Mouse (Mus musculus) MEL (cell line): Measurements from ENCODE around the gene Olfr958.

ENCODE experiments used
- CTCF ChIP-seq, 3 experiments: IDR thresholded peaks in 2 of 3; conservative IDR thresholded peaks in 1 of 3; 2 replicates each; pipeline ENCODE4 v1.5.1; 2011 to 2012; ENCODE audit warnings: low read length in 3 of 3, low read depth in 2 of 3, mild to moderate bottlenecking in 2 of 3, improper control_type of control experiment in 1 of 3, inconsistent platforms in 1 of 3, mixed read lengths in 1 of 3, moderate library complexity in 1 of 3; ENCODE audit not compliant: control insufficient read depth in 1 of 3, insufficient read depth in 1 of 3, poor library complexity in 1 of 3, severe bottlenecking in 1 of 3
- ELF1 ChIP-seq: IDR thresholded peaks from 2 replicates; pipeline ENCODE4 v1.6.1; 2014; ENCODE audit warnings: low read depth, mild to moderate bottlenecking, inconsistent platforms, low read length, improper control_type of control experiment, moderate library complexity
- JUND ChIP-seq: IDR thresholded peaks from 2 replicates; pipeline ENCODE4 v1.6.1; 2011; ENCODE audit warnings: low read depth, mild to moderate bottlenecking, improper control_type of control experiment, low read length
- KAT2A ChIP-seq: conservative IDR thresholded peaks from 2 replicates; pipeline ENCODE4 v1.6.1; 2012; ENCODE audit warnings: low read depth, low read length, improper control_type of control experiment, inconsistent platforms
- MAFK ChIP-seq: IDR thresholded peaks from 2 replicates; pipeline ENCODE4 v1.6.1; 2011; ENCODE audit warnings: low read depth, mild to moderate bottlenecking, low read length, improper control_type of control experiment, borderline replicate concordance
- MAX ChIP-seq: IDR thresholded peaks from 2 replicates; pipeline ENCODE4 v1.6.1; 2011; ENCODE audit warnings: low read length, improper control_type of control experiment
- MYB ChIP-seq: IDR thresholded peaks from 2 replicates; pipeline ENCODE4 v1.6.1; 2011; ENCODE audit warnings: mild to moderate bottlenecking, low read depth, low read length, improper control_type of control experiment
- NRF1 ChIP-seq: IDR thresholded peaks from 2 replicates; pipeline ENCODE4 v1.6.1; 2014; ENCODE audit warnings: low read depth, mild to moderate bottlenecking, inconsistent platforms, low read length, improper control_type of control experiment, moderate library complexity; ENCODE audit not compliant: poor library complexity, insufficient read depth, severe bottlenecking
- POLR2A ChIP-seq, 2 experiments: IDR thresholded peaks; 2 replicates each; pipeline ENCODE4 v1.6.1; 2011 to 2012; ENCODE audit warnings: low read length in 2 of 2, mild to moderate bottlenecking in 2 of 2, control low read depth in 1 of 2, improper control_type of control experiment in 1 of 2, low read depth in 1 of 2, moderate library complexity in 1 of 2; ENCODE audit not compliant: control insufficient read depth in 1 of 2, insufficient read depth in 1 of 2, poor library complexity in 1 of 2
- SIN3A ChIP-seq: IDR thresholded peaks from 2 replicates; pipeline ENCODE4 v1.6.1; 2012; ENCODE audit warnings: low read length, improper control_type of control experiment, inconsistent platforms
- SMC3 ChIP-seq: IDR thresholded peaks from 2 replicates; pipeline ENCODE4 v1.6.1; 2011; ENCODE audit warnings: low read depth, low read length, improper control_type of control experiment
- TBP ChIP-seq: IDR thresholded peaks from 2 replicates; pipeline ENCODE4 v1.8.0; 2011; ENCODE audit warnings: low read depth, low read length, improper control_type of control experiment
- TCF12 ChIP-seq: IDR thresholded peaks from 2 replicates; pipeline ENCODE4 v1.6.1; 2014; ENCODE audit warnings: low read depth, mild to moderate bottlenecking, inconsistent platforms, low read length, improper control_type of control experiment, moderate library complexity
- ZMIZ1 ChIP-seq: IDR thresholded peaks from 2 replicates; pipeline ENCODE4 v1.6.1; 2012; ENCODE audit warnings: low read depth, mild to moderate bottlenecking, inconsistent platforms, low read length, improper control_type of control experiment, moderate library complexity

DNA sequence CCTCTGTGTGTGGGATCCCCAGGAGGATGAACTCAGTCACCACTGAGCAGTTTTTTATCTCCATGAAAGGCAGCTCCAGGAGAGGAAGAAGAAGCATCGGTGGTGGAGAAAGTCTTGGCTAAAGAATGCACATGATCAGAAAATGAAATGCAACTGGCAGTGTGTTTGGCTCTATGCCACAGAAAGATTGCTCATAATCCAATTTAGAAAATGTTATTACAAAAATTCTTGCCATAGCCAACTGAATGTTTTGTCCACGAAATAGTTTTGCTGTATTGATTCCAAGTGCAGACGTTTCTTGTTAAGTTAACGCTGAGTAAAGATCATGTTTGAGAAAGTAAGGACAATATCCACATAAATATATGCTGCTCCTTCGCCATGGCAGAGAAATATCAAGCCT is 3.0 kb downstream of the Olfr958 start:
- no peak for TF ChIP-seq CTCF (IDR thresholded peaks at IDR 0.05 in 2 of 3, conservative IDR thresholded peaks at IDR 0.05 in 1 of 3; ENCODE audit: control insufficient read depth in 1 of 3, insufficient read depth in 1 of 3, low read depth in 2 of 3, low read length in 3 of 3, poor library complexity in 1 of 3, severe bottlenecking in 1 of 3)
- no peak for TF ChIP-seq ELF1
- TF ChIP-seq MAX: no peak
- no peak for TF ChIP-seq POLR2A (IDR thresholded peaks at IDR 0.05; ENCODE audit: control insufficient read depth in 1 of 2, insufficient read depth in 1 of 2, low read depth in 1 of 2, low read length in 2 of 2, poor library complexity in 1 of 2)
- no peak for TF ChIP-seq KAT2A
- TF ChIP-seq TBP: no peak
- TF ChIP-seq ZMIZ1: no peak
- no peak for TF ChIP-seq JUND
- TF ChIP-seq SIN3A: no peak
- no peak for TF ChIP-seq TCF12
- no peak for TF ChIP-seq NRF1
- TF ChIP-seq MAFK: no peak
- no peak for TF ChIP-seq SMC3
- no peak for TF ChIP-seq MYB
